Mouse (Mus musculus) thymus, postnatal 0 days (tissue): Measurements from ENCODE around the gene Gstt1. TPM values are rescaled to one million over a fixed set of nuclear protein-coding genes. Genes with fewer than 3 reads are reported as not detected.
A peak's percentile ranks its signal among the peaks of the same experiment; 100 is the strongest.
"Not testable (repeated sequence)": the region's sequence is repeated elsewhere in the genome, so short reads cannot be mapped to it uniquely, and the experiment has no call there.

Experiments used
- DNase-seq: peaks from one replicate; pipeline ENCODE4 v3.0.0-alpha.2; 2015; ENCODE audit warnings: low spot score
- polyA plus RNA-seq: library from polyadenylated mRNA; unstranded; fragments of >200 nt; fragmentation: Nextera tagmentation; extraction: Ambion mirVana; gene quantifications from 2 replicates; pipeline ENCODE4 v1.2.1, GENCODE M21; 2015

Gstt1 gene
- 2.2 and 2.8 TPM in 2 replicates for polyA plus RNA-seq

DNA sequence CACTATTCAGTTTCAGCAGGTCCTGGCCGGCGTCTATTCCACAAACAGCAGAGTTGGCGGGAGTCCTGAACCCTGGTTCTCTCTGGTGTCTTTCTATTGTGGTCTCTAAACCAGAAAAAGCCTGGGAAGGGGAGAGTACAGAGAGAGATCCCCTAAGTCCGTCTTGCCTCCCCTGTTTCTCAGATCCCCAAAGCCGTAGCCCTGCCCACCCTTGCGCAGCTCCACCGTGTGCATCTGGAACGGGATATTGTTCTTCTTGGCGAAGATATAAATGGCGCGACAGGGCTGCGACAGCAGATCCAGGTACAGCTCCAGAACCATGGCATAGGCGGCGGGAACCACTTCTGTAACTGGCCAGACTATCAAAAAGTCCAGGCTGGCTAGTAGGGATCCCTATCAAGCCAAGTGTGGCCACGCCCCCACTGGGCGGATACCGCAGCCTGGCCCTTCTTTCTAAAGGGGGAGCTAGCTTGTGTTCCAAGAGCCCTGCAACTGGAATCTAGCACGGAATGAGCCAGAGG, at the start of gene Gstt1:
Gstt1 (minus strand) TSS at position 409 of the 521 bp plus-strand sequence.
- DNase-seq, result no peak

DNA sequence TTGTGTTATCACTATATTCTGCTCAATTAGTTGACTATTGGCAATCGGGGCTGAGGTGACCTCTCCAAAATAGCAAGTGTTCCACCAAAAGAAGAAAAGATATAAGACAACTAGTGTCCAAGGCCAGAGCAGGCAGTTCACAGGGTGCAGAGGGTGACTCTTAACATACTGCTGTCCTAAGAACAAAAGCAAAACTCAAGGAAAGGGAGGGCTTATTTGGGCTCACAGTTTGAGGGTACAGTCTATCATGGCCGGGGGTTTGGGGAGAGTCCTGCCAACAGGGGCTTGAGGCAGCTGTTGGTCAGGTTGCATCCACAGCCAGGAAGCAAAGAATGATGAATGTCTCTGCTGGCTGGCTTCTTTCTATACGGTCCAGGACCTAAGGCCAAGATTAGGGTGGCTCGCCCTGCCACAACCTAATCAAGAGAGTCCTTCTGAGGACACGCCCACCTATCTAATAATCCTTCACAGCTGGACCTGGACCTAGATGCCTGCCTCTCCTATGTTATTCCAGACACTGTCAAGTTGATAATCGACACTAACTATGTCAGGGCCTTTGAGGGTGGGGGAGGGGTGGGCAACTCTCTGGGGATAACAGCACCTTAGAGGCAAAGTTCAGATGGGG, 47.0 kb upstream of the Gstt1 start:
- no peak for DNase-seq

DNA sequence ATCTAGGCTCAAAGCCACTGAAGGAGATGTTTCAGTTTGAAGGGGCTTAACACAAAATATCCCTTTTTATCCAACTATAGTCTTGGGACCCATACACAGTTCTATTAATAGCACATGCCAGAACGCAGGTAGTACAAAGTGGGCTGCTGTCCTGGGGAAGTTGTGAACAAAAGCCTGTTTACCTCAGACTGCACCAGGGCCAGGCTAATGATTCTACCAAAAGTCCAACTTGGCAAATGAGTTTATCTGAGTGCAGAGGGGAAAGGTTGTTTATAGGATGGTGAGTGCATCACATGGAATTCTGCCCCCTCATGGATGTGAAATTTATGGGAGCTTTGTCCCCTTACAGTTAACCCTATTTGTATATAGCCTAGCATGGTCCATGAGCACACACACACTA, 46.4 kb upstream of the Gstt1 start:
- no peak for DNase-seq

GRCm38 (mm10) chr10:75843898-75844297, 45.5 kb upstream of the Gstt1 start:
- DNase-seq, result not testable (repeated sequence)

GRCm38 (mm10) chr10:75839092-75839491, 40.7 kb upstream of the Gstt1 start:
- DNase-seq, result no peak

- DNase-seq, result peak; percentile 89
Observed at GRCm38 (mm10) chr10:75837248-75837759, 38.9 kb upstream of the Gstt1 start, which contains the start of gene Gstt2. TSS of gene Gstt2 (minus strand) at chr10:75837424.

DNA sequence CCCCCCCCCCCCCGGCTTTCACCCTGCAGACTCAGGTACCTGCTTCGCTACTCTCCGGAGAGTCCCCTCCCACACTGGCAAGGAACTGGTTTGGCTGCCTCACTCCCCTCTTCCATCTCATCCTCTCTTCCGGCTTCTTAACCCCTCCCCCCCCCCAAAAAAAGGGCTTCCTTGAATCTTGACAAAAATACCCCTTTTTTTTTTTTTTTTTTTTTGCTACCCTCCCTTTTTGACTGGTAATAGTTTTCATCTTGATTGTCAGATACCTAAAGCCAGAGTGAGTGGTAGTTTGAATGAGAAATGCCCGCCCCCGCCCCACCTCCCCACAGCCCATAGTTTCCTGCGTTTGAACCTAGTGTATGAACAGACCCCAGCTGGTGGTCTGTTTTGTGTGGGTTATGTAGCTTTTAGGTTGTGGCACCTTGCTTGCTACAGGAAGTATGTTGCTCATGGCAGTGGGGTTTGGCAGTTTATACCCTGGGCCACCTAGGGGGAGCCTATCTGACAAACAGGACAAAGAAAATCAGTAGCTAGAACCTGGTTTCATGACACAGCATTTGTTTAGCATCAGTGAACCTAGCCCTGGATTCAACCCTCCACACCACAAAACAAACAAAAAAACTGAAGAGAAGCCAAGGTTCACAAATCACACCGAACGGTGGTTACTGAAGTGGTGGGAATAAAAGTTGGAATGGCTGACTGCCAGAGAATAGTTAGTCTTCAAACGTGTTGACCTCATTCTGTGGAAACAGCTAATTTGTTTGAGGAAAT, 37.6 kb upstream of the Gstt1 start:
- DNase-seq, result peak; percentile 92

DNA sequence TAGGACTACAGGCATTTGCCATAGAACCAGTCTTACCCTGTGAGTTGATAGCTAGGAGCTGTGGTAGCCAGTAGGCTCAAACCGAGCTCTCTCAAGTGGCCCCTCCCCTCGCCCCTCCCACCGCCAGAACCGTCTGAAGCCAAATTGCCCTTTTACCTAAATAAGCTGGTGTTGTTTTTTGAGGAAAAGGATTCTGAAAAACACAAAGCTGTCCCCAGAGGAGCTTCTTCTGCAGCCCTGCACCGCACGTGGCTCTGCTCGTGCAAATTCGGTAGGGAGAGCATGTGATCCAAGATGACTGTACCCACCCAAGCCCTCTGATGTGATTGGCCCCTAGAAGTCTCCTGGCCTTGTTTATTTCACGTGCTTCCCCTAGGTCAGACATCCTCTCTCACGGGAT, 36.9 kb upstream of the Gstt1 start:
- DNase-seq, result peak; percentile 82

- no peak for DNase-seq
Observed at GRCm38 (mm10) chr10:75834721-75835120, 36.3 kb upstream of the Gstt1 start.

DNA sequence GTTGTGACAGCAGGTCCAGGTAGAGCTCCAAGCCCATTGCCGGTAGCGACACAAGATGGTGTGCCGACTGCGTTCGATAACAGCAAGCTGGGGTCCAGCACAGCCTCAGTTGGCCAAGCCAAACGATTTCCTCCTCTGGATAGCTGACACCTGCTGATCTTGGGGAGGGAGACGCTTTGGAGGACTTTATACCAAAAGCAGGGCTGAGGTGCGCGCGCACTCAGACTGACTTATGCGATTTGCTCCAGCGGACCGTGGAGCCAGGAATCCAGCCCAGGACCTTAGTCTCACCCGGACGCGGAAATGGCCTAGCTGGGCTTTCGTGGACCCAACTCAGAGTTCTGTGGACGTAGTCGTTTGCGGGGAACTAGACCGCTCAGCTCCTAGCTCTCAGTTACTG, 35.9 kb upstream of the Gstt1 start:
- DNase-seq, result peak; percentile 83

GRCm38 (mm10) chr10:75833456-75834080, 35.2 kb upstream of the Gstt1 start:
- peak; percentile 23 for DNase-seq

- DNase-seq, result peak; percentile 79
Observed at GRCm38 (mm10) chr10:75832272-75832895, 34.0 kb upstream of the Gstt1 start.

DNA sequence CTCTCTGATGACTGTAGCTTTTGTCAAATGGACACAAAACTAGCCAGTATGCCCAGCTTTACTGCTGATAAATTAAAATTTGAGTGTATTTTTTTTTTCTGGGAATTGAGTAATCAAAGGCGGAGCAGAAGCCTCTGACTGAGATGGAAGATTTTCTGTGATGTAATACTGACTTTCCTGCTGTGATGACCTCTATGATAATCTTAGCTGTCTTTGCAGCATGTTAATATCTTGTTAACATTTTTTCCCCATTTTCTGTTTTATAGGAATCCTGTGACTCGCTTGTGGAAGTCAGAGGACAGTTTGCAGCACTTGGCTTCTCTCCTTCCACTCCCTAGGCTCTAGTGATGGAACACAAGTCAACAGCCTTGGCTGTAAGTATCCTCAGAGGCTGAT, 31.9 kb upstream of the Gstt1 start:
- DNase-seq, result no peak

DNA sequence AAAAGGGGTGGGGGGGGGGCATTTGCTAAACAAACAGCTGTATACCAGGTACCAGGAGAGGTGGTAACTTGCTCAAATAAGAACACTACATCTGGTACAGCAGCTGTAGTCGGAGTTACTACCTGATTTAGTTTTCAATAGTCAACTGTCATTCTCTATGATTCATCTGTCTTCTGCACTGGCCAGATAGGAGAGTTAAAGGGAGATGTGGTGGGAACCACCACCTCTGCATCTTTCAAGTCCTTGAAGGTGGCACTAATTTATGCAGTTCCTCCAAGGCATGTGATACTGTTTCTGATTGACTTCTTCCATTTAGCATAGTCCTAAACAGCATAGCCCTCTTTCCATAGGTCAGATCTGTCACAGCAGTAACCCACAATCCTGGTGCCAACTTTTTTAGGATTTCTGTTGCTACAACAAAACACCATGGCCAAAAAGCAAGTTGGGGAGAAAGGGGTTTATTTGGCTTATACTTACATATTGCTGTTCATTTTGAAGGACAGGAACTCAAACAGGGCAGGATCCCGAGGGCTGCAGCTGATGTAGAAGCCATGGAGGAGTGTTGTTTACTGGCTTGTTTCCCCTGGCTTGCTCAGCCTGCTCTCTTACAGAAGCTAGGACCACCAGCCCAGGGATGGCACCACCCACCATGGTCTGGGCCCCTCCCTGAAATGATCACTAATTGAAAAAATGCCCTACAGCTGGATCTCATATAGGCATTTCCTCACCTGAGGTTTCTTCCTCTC, 31.3 kb upstream of the Gstt1 start:
- DNase-seq, result no peak

DNA sequence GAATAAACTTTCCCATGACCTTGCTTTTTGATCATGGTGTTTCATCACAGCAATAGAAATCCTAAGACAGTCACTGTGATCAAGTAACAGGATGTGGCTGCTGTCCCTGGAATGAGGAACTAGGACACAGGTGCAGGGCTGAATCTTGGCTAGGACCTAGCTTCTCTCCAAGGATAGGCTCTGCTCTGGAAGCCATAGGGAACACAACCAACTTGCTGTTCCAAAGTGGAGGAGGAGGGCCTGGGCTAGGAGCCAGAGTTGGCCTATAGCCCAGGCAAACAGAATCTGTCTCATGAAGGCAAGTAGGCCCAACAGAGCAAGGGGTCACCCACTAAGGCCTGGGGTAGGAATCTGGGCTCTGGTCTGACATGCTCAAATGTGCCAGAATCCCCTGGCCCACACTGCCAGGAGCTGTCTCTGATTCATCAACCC, 30.1 kb upstream of the Gstt1 start:
- no peak for DNase-seq

DNA sequence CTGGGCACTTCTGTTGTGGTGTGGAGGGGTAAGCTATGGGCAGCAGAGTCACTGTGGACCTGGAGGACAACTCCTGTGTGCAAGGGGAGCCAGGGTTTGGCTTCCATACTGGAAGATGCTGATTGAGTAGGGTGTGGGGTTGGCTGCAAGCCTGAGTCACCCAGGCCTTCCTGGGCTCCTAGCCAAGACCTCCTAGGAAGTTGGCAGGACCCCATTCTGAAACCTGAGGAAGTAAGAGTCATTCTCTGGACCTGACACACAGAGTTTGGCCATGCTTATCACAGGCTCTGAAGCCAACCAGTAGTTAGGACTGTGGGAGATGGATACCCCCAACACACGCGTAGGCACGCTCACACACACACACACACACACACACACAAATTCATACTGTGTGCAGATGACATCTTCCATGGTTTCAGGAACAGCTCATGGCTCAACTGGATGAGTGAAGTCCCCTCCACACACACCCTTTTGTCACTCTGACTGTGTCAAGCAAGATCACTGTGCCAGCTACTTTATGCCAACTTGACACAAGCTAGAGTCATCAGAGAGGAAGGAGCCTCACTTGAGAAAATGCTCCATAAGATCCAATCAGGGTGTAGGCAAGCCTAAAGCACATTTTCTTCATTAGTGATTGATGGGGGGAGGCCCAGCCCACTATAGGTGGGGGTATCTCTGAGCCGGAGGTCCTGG, 29.4 kb upstream of the Gstt1 start:
- DNase-seq, result no peak

GRCm38 (mm10) chr10:75824530-75824929, 26.1 kb upstream of the Gstt1 start:
- no peak for DNase-seq

DNA sequence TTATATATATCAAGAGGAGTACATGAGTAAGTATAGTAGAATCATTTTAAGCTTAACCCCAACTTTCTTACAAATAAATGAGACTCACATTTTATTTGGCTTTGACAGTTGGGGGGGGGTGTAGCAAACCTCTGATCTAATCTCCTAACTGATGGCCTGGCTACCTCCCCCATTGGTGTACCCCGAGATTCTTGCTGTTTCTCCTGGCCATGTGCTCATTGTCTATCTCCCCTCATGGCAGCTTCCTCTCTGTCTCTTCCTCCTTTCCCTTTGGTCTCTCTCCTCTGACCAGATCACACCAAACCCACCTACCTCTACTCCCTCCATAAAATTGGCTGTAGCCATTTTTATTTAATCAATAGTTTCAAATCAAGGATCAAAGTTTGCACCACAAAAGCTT, 25.4 kb upstream of the Gstt1 start:
- DNase-seq, result no peak

GRCm38 (mm10) chr10:75822443-75822842, 24.1 kb upstream of the Gstt1 start, which contains the start of gene Gstt4:
TSS of gene Gstt4 (minus strand) at chr10:75822543.
- no peak for DNase-seq

GRCm38 (mm10) chr10:75819882-75820281, 21.5 kb upstream of the Gstt1 start:
- no peak for DNase-seq
